Mouse (Mus musculus) midbrain, embryonic 10.5 days (tissue): Measurements from ENCODE around the gene Agxt. TPM values are rescaled to one million over a fixed set of nuclear protein-coding genes. Genes with fewer than 3 reads are reported as not detected.

Source experiments
- DNase-seq: peaks from one replicate; pipeline ENCODE4 v3.0.0-alpha.2; 2017; ENCODE audit warnings: low spot score
- H3K27ac ChIP-seq: fragments of 300-500 bp; sonication (generic); replicated peaks from 2 replicates; pipeline ENCODE4 v1.5.1; 2016; ENCODE audit warnings: mild to moderate bottlenecking
- H3K27me3 ChIP-seq: fragments of 300-500 bp; sonication (generic); 2 replicates; pipeline ENCODE4 v1.6.1; 2016; ENCODE audit warnings: low read depth, mild to moderate bottlenecking; ENCODE audit not compliant: poor library complexity, severe bottlenecking
- H3K36me3 ChIP-seq: fragments of 300-500 bp; sonication (generic); 2 replicates; pipeline ENCODE4 v1.6.1; 2016; ENCODE audit warnings: mild to moderate bottlenecking, moderate library complexity
- H3K4me1 ChIP-seq: fragments of 300-500 bp; sonication (generic); 2 replicates; pipeline ENCODE4 v1.6.1; 2016
- H3K4me3 ChIP-seq: fragments of 300-500 bp; sonication (generic); 2 replicates; pipeline ENCODE4 v1.5.1; 2016; ENCODE audit warnings: mild to moderate bottlenecking, moderate library complexity
- H3K9me3 ChIP-seq: fragments of 300-500 bp; sonication (generic); replicated peaks from 2 replicates; pipeline ENCODE4 v1.6.1; 2016; ENCODE audit warnings: mild to moderate bottlenecking
- WGBS: fragments of 180-500 bp; shearing (Covaris S2); methylation state at CpG from one replicate; pipeline ENCODE4 v1.1.7; 2016; 5-methylcytosine and 5-hydroxymethylcytosine counted together
- polyA plus RNA-seq: library from polyadenylated mRNA; unstranded; fragments of >200 nt; fragmentation: Nextera tagmentation; extraction: Ambion mirVana; gene quantifications from 2 replicates; pipeline ENCODE4 v1.2.1, GENCODE M21; 2016

The Agxt gene
- polyA plus RNA-seq, 1 experiment from 2014 or later = not detected

GRCm38 (mm10) chr1:93159566-93160500 lies 24.8 kb downstream of the Agxt start:
- no peaks in the 10 kb centered on the region for H3K9me3 ChIP-seq
- no peaks in the 10 kb centered on the region for H3K27me3 ChIP-seq
- 0 out of 2 replicates have a peak, but pooled peaks cover 4% of the 10 kb centered on the region for H3K4me1 ChIP-seq
- H3K27ac ChIP-seq = no peak overlapping the region
- H3K4me3 ChIP-seq = no peak overlapping the region
- WGBS = 89% methylated on average over 21 of the region's 21 CpGs
- H3K36me3 ChIP-seq = no peaks in the 10 kb centered on the region
- no peak for DNase-seq

GRCm38 (mm10) chr1:93160501-93161133 lies 25.6 kb downstream of the Agxt start, which contains the start of gene 2310007B03Rik:
TSS of gene 2310007B03Rik (minus strand) at chr1:93160948.
- no peaks in the 10 kb centered on the region for H3K9me3 ChIP-seq
- no peak within 1 kb of the TSS for H3K4me3 ChIP-seq
- H3K4me1 ChIP-seq = 0 out of 2 replicates have a peak, but pooled peaks cover 4% of the 10 kb centered on the region
- no peaks in the 10 kb centered on the region for H3K27me3 ChIP-seq
- H3K27ac ChIP-seq = no peak within 1 kb of the TSS
- WGBS = 81% methylated on average over 8 of the region's 8 CpGs
- H3K36me3 ChIP-seq = no peaks in the 10 kb centered on the region
- DNase-seq = no peak

GRCm38 (mm10) chr1:93161350-93161749 lies 26.3 kb downstream of the Agxt start:
- Histone ChIP-seq H3K4me1 (0 out of 2 replicates have a peak, but pooled peaks cover 4% of the 10 kb centered on the region), H3K4me3 (no peak overlapping the region), H3K36me3 (no peaks in the 10 kb centered on the region), H3K27ac (no peak overlapping the region), H3K27me3 (no peaks in the 10 kb centered on the region), H3K9me3 (no peaks in the 10 kb centered on the region)
- no peak for DNase-seq
- 79% methylated on average over 8 of the region's 8 CpGs for WGBS

- H3K9me3 ChIP-seq = no peaks in the 10 kb centered on the region
- H3K27ac ChIP-seq = no peak overlapping the region
- no peak overlapping the region for H3K4me3 ChIP-seq
- H3K36me3 ChIP-seq = no peaks in the 10 kb centered on the region
- no peak for DNase-seq
- 87% methylated on average over 10 of the region's 10 CpGs for WGBS
- H3K27me3 ChIP-seq = no peaks in the 10 kb centered on the region
- H3K4me1 ChIP-seq = 0 out of 2 replicates have a peak, but pooled peaks cover 4% of the 10 kb centered on the region
Observed at GRCm38 (mm10) chr1:93161921-93162320, 26.9 kb downstream of the Agxt start.

- no peak overlapping the region for H3K27ac ChIP-seq
- H3K27me3 ChIP-seq = no peaks in the 10 kb centered on the region
- WGBS = 86% methylated on average over 7 of the region's 7 CpGs
- DNase-seq = no peak
- no peaks in the 10 kb centered on the region for H3K36me3 ChIP-seq
- no peak overlapping the region for H3K4me3 ChIP-seq
- 0 out of 2 replicates have a peak, but pooled peaks cover 4% of the 10 kb centered on the region for H3K4me1 ChIP-seq
- no peaks in the 10 kb centered on the region for H3K9me3 ChIP-seq
Observed at GRCm38 (mm10) chr1:93162588-93162987, 27.5 kb downstream of the Agxt start.

DNA sequence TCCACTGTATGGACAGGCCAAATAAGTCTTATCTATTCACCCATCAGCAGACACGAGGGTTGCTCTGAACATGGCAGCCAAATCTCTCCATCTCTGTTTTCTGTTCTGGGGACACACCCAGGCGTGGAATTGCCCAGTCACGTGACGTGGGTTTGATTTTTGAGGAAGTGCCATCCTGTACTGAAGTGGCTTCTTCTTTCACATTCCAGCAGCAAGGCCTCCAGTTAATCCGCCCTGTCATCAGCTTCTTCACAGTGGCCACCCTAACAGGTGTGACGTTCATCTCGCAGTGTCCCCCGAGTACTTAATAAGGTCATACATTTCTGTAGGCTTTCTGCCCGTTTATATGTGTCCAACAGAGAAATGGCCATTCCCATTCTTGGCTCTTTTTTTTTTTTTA lies 30.4 kb downstream of the Agxt start:
- no peak for DNase-seq
- Histone ChIP-seq H3K4me1 (peaks cover 15% of the 10 kb centered on the region), H3K27me3 (no peaks in the 10 kb centered on the region), H3K27ac (no peak overlapping the region), H3K9me3 (no peaks in the 10 kb centered on the region), H3K4me3 (no peak overlapping the region), H3K36me3 (no peaks in the 10 kb centered on the region)
- WGBS = 84% methylated on average over 9 of the region's 9 CpGs

GRCm38 (mm10) chr1:93166346-93167079 lies 31.5 kb downstream of the Agxt start:
- Histone ChIP-seq H3K9me3 (no peaks in the 10 kb centered on the region), H3K4me3 (no peak overlapping the region), H3K36me3 (no peaks in the 10 kb centered on the region), H3K27me3 (no peaks in the 10 kb centered on the region), H3K27ac (no peak overlapping the region), H3K4me1 (peaks cover 11% of the 10 kb centered on the region)
- 89% methylated on average over 11 of the region's 11 CpGs for WGBS
- DNase-seq = no peak

DNA sequence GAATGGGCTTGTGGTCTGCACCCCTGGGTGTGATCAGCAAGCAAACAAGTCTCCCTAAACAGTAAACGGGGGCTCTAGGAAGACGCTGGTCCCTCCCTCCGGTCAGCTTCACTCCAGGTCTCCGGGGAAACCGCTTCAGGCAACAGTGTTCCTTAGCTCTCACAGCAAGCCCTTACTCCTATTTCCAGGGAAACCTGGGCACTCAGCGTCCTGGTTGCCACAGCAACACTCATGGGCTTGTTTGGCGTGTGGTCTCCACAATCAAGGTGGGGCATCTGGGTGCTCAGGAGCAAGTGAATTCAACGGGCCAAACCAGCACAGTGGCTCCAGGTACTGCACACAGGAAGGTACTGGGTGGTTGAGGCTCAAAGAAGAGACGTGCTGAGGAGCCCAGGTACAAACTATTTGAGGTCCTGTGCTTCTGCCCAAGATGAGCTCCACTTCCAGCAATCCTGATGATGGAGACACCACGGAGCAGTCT lies 33.3 kb downstream of the Agxt start, which contains the start of gene Crocc2:
Crocc2 (plus strand) TSS at position 431 of the 481 bp plus-strand sequence.
- H3K4me1 ChIP-seq = peaks cover 11% of the 10 kb centered on the region
- no peak for DNase-seq
- H3K36me3 ChIP-seq = no peaks in the 10 kb centered on the region
- H3K4me3 ChIP-seq = no peak within 1 kb of the TSS
- H3K27ac ChIP-seq = no peak within 1 kb of the TSS
- H3K9me3 ChIP-seq = no peaks in the 10 kb centered on the region
- WGBS = 54% methylated on average over 10 of the region's 10 CpGs
- H3K27me3 ChIP-seq = no peaks in the 10 kb centered on the region

DNA sequence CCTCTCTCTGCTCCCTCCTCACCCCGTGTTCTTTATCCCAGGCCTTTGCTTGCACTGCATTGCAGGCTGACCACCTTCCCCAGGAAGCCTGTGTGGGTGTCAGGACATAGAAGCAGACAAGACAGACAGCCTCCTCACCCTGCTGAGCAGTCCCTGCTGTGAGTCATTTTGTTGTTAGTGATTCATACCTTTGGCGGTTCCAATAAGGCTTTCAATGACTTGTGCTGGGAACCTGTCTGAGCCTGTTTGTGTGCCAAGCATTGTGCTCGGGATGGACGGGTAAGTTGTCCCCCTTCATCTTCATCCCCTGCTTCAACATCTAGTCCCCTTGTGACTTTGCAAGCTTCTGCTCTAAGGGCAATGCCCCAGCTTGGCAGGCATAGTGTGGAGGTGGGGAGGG lies 38.6 kb downstream of the Agxt start:
- Histone ChIP-seq H3K27me3 (peaks cover 37% of the 10 kb centered on the region), H3K27ac (no peak overlapping the region), H3K9me3 (no peaks in the 10 kb centered on the region), H3K4me1 (peaks cover 27% of the 10 kb centered on the region), H3K36me3 (no peaks in the 10 kb centered on the region), H3K4me3 (no peak overlapping the region)
- 67% methylated on average over 4 of the region's 4 CpGs for WGBS
- DNase-seq = no peak

GRCm38 (mm10) chr1:93174399-93174798 lies 39.4 kb downstream of the Agxt start:
- Histone ChIP-seq H3K4me1 (peaks cover 25% of the 10 kb centered on the region), H3K27me3 (peaks cover 37% of the 10 kb centered on the region), H3K27ac (no peak overlapping the region), H3K4me3 (no peak overlapping the region), H3K9me3 (no peaks in the 10 kb centered on the region), H3K36me3 (no peaks in the 10 kb centered on the region)
- 3% methylated on average over 4 of the region's 4 CpGs for WGBS
- peak; percentile 90 for DNase-seq

DNA sequence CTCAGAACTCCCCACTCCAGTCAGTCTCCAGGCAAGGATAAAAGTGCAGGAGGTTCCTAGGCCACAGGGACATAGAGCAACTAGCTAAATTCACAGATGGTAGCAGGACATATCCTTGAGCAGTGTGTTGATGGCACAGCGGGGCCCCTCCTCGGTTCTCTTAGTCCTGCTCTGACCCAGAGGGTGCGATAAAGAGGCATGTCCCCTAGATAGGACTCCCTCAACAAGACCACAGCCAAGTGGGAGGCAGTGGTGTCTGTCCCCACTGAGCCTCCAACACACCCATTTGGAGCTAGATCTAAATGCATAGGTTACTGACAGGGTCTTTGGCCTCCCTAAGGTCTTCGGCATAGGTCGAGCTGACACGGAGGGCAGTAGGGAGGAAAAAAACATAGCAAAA lies 40.8 kb downstream of the Agxt start:
- no peaks in the 10 kb centered on the region for H3K9me3 ChIP-seq
- peak; percentile 18 for DNase-seq
- no peaks in the 10 kb centered on the region for H3K36me3 ChIP-seq
- peak overlapping the region; percentile 87 for H3K27ac ChIP-seq
- WGBS = 20% methylated on average over 6 of the region's 6 CpGs
- H3K4me3 ChIP-seq = peak overlapping the region; percentile 62
- H3K4me1 ChIP-seq = peaks cover 25% of the 10 kb centered on the region
- H3K27me3 ChIP-seq = peaks cover 37% of the 10 kb centered on the region
